Mouse (Mus musculus) adrenal gland, postnatal 10 days (tissue): ENCODE measurements around the gene Gm29666. TPM values are rescaled to one million over a fixed set of nuclear protein-coding genes. Genes with fewer than 3 reads are reported as not detected.

Source experiments
- DNase-seq: peaks from one replicate; pipeline ENCODE4 v3.0.0; 2021; ENCODE audit warnings: mixed read lengths
- microRNA-seq: library from miRNA; unstranded; fragments of <30 nt; microRNA quantifications from one replicate; pipeline ENCODE4 v1.2.0, GENCODE M21; 2021
- total RNA-seq, 2 experiments: library from RNA; stranded (reverse); gene quantifications; 2 replicates each; pipeline ENCODE4 v1.2.3; 2021

The Gm29666 gene
- total RNA-seq, 2 experiments from 2014 or later = 0.15 to 0.45 TPM

DNA sequence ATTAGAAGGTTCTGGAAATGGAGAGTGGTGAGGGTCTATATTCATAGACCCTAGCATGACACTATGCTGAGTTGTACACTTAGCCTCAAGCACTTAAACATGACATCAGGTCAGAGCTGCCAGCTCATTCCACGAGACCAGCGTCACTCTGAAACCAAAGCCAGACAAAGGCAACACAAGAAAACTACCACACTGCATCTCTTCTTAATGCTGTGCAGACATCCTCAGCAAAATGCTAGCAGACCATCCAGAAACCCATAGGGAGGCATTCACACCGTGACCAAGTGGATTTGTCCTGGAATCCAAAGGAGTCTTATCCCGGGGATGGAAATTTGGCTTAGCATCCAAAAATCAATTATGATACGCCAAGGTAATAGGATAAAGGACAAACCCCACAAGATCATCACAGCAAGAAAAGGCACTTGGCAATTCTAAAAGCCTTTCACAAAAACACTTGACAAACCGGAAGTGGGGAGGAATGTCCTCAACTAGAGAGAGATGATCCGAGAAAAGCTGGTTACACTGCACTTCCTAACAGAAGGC lies 15.9 kb downstream of the Gm29666 start:
- no peak for DNase-seq

DNA sequence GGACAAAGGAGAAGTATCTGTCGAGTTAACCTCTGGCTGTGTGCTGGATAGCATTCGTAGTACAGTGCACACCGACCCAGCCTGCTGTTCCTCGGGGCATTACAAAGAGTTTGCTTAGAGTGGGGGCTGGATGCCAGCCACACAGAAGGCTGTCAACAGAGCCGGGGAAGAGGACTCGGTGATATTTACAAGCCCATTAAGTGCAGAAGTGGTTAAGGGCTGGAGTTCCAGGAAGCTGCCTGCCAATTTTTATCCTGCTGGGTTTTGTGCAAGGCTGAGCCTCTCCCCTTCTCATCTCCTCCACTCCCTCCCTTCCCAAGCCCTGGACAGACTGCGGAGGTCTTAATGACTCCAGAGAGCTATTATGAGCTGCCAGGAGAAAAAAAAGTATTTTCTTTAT lies 21.8 kb downstream of the Gm29666 start:
- peak; percentile 3 for DNase-seq

DNA sequence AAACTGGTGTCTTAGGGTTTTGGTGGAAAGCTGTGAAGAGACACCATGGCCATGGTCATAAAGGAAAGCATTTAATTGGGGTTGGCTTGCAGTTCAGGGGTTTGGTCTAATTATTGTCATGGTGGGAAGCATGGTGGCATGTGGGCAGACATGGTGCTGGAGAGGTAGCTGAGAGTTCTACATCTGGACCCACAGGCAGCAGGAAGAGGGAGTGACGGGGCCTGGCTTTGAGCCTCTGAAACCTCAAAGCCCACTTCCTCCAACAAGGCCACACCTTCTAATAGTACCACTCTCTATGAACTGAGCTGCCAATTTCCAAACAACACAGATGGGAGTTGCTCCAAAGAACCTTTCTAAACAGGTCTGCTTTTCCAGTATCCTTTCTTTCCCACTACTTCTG lies 23.2 kb downstream of the Gm29666 start:
- no peak for DNase-seq

DNA sequence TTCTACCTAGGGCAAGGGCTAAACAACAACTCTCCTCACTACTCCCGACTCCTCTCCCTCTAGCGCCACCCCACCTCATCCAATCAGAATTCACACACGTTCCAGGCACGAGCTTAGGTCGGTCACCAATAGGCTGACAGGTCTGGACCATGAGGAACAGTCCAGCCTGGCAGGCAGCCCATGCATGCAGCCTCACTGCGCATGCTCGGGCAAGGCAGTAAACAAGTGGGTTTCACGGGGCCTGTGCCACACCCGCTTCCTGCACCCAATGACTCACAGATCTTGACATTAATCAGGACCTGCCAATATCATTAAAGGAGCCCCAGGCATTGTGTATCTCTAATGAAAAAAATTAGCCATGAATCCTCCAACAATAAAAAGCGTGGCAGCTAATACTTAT lies 23.6 kb downstream of the Gm29666 start:
- peak; percentile 8 for DNase-seq

DNA sequence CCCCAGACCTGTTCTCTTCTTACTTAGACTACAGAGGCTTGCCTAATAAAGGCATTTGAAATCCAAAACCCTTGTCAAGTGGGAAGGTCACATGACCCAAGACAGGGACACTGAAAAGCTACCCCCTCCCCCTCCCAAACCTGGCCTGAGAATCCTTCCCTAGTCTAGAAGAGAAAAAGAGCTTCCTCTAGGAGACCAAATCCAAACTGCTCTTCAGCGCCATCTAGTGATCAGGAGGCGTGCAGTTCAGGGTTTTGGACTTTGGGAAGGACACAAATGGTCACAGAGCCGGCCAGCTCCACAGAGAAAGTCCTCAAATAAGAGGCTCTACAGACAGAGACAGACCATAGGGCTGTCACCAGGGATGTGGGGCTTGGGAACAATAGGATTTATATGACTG lies 28.2 kb downstream of the Gm29666 start:
- DNase-seq = peak; percentile 79

DNA sequence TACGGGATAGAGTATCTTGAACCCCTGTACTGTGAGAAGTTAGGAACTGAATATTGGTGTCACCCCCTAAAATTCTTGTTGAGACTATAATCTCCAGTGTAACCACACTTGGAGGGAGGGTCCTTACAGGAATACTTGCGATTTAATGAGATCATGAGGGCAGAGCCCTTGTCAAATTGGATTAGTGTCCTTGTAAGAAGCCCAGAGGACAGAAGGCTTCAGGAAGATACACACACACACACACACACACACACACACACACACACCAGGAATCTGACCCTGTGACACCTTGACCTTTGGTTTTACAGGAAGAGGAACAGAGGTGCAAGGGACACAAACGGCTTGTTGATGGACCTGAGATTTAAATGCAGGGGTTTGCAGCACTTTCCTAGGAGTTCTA lies 28.6 kb downstream of the Gm29666 start:
- no peak for DNase-seq

DNA sequence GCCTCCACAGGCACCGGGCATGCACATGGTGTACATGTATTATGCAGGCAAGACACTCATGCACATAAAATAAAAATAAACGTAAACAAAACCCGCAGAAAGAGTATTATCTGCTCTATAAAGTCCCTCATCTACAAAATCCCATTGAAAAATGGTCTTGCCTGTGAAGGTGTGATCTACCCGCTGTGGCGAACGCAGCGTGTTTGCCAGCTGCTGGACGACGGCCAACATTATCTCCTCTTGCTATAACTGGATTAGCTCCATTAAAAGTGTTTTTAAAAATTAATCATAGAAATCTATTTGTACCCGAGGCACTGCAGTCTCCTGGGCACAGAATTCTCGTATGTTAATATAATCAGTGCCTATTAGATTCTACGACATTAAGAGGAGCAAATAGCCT lies 31.8 kb downstream of the Gm29666 start:
- DNase-seq = peak; percentile 6

DNA sequence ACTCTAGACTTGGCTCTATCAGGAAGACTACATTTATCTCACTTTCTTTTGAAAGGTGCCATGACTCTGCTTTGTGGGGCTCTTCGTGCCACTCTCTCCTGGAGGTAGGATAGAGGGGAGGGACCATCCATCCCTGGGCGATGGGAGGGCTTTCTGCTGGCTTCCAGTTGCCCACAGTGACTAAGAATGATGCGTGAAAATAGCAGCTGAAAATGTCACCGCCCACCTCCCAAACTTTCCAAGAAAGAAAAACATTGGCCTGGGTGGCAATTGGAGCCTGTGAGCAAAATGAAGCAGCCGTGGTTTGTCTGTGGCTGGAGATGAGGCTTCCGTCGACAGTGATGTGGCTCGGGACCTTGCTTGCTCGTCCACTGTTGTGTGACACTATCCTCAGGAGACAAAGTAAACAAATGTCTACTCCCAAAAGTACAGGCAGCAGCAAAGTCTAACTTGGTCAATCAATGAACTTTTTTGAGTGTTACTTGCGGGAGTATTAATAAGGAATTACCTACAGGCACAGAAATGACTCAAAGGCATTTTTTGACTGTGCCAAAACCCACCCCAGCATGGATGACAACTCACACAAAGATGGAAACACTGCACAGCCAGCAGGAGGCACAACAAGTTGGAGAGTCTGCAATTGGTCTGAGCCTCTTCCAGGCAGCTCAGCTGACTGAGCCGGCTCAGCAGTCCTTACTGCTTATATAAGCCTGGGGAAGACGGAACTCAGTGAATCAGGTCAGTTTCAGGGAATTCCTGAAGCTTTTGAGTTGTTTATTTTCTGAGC lies 42.6 kb downstream of the Gm29666 start:
- DNase-seq = no peak

DNA sequence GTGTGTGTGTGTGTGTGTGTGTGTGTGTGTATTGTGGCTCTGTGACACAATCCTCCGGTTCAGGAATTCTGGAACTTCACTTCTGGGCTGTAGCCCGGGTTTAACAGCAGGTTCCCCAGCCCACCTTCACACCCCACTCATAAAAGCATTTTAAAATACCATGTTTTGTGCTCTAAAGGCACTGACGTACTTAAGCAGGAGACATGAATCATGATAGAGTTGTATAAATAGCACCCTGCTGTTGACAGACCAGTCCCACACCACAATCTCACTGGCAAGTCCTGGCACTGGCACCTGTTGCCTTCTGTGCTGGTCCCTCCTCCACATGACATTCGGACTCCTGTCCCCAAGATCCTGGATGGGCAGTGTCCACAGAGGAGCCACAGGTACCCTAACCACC lies 46.0 kb downstream of the Gm29666 start:
- DNase-seq = no peak

DNA sequence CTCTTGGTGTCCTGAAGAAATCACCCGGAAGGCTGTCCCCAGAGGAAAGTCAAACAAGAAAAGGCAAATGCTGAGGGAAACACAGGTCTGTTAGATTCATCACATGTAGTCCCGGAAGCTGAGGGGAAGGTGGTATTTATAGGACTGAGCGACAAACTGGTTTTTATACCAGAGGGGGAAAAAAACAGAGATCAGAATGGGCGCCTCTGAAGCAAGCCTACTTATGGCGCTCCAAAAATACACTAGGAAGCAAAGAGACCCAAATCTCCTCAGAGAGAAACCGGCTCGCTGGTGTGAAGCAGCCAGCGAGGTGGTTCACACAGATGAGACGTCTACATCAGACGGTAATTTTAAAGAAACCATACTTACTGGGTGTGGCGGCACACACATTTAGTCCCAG lies 46.8 kb downstream of the Gm29666 start:
- DNase-seq = no peak

DNA sequence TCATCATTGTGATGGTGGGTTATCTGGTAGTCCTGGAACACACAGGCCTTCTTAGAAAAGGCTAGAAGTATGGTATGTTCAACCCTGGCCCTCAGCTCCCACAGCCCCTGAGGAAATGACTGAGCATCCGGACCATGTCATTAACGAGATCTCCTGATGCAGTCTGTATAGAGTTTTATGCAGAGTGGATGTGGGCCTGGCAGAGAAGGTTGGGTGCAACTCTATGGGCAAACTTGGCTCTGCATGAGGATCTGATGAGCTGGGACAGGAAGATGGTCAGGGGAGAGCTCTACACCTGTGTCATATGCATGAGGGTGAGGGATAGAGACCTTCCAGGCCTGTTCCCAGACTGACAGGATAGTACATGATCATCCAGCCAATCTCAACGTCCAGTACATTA lies 48.0 kb downstream of the Gm29666 start:
- DNase-seq = no peak

DNA sequence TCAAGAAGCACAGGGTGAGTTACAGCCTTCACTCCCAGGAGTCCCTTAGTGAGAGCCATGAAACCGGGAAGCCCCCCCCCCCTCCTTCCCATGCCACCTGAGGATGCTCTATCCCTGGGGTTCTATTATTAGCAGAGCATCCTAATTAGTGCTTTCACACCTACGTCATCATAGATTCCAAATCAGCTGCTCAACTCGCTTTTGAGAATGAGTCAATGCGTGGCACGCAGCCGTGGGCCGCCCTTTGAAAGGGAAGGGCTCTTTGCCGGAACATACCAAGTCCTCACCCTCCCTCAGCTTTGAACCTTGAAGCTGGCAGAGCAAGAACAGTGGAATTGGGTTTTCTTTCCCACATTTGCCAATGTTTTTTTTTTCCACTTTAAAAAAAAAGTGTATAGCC lies 57.9 kb downstream of the Gm29666 start:
- no peak for DNase-seq

Small RNA genes lying within 50 kb of the gene (microRNA-seq; reads per million reads assigned to microRNA genes)
- 114 reads per million, percentile 45 among the genes with 10 or more reads in this experiment for gene Mir1249

Other genes with a start within 250 kb of the Gm29666 start
- gene Arhgap8, start 200.0 kb downstream of the Gm29666 start, total RNA-seq = 1 to 10 TPM; 1.1 to 1.2 TPM
- gene Phf21b, start 64.0 kb downstream of the Gm29666 start, total RNA-seq = 1 to 10 TPM; 1.3 to 2.5 TPM
- gene Nup50, start 3.4 kb upstream of the Gm29666 start, total RNA-seq = 10 to 100 TPM; 27.4 to 32.4 TPM
- 10 to 100 TPM; 38.6 to 47.8 TPM for gene 5031439G07Rik, start 68.5 kb upstream of the Gm29666 start, total RNA-seq
- gene Upk3a, start 97.1 kb upstream of the Gm29666 start, total RNA-seq = not detected
- 10 to 100 TPM; 14.6 to 15.5 TPM for gene Fam118a, start 108.9 kb upstream of the Gm29666 start, total RNA-seq
- gene Smc1b, start 211.9 kb upstream of the Gm29666 start, total RNA-seq = under 1 TPM; 0.27 to 0.33 TPM
- not detected for gene Ribc2, start 212.0 kb upstream of the Gm29666 start, total RNA-seq